Mouse (Mus musculus) right cerebral cortex, postnatal 4 days (tissue): ENCODE data around the gene Rpl37.
"Not testable (repeated sequence)": the region's sequence is repeated elsewhere in the genome, so short reads cannot be mapped to it uniquely, and the experiment has no call there.

Experiments used
- DNase-seq: peaks from one replicate; pipeline ENCODE4 v3.0.0-alpha.2; 2022

The Rpl37 gene

GRCm38 (mm10) chr15:5127487-5127886, 11.0 kb downstream of the Rpl37 start:
- DNase-seq: no peak

DNA sequence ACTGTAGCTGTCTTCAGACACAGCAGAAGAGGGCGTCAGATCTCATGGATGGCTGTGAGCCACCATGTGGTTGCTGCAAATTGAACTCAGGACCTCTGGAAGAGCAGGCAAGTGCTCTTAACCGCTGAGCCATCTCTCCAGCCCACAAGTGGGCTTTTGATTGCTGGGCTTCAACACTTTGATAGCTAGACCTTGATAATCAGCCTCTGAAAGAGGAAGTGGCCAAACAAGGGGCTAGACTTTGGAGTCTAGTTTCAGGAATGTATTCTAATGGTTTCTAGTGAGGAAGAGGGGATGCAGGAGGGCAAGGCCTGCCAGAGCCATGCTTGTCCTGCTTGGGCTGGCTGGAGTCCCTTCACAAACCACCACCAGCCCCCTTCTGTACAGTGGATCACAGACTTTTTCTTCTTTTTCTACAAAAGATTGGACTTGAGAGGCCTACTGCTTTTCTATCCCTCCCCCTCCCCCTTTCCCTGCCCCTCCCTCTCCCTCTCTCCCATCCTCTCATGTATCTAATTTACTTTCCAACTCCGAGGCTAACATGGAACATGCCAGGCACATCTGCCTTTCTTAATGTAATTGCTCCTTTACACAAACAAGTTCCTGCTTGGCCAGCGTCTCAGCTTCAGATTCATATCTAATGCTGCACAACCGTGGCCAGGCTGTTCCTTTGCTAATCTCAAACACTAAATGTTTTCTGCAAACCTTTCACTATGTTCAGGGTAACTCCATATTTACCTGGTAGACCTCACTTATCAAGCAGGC, 11.9 kb downstream of the Rpl37 start:
- DNase-seq: no peak

DNA sequence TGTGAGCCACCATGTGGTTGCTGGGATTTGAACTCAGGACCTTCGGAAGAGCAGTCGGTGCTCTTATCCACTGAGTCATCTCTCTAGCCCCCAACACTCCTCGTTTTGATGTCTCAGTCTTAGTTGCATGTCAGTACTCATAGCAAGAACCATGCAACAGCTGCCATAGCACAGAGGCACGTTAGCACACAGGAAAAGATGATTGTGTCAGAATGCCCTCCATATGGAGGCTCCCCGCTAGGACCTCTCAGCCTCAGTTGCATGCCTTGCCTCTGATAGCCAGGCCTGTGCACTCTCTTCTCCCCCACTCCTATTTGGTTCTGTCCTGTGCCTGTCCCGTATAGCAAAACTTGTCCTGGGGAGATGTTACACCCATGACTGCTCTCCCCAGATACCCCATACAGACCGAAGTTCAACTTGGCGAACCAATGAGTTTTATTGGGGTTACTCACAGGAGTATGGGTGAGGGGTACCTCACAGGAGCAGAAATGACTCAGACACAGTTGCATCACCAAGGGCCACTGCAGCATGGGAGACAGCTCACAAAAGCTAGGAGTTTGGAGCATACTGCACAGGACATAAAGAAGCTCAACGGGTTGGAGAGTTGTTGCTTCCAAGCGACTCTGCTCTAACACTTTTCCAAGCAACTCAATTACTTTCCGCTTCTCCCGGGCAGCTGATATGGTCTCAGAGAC, 12.8 kb downstream of the Rpl37 start:
- DNase-seq: no peak

DNA sequence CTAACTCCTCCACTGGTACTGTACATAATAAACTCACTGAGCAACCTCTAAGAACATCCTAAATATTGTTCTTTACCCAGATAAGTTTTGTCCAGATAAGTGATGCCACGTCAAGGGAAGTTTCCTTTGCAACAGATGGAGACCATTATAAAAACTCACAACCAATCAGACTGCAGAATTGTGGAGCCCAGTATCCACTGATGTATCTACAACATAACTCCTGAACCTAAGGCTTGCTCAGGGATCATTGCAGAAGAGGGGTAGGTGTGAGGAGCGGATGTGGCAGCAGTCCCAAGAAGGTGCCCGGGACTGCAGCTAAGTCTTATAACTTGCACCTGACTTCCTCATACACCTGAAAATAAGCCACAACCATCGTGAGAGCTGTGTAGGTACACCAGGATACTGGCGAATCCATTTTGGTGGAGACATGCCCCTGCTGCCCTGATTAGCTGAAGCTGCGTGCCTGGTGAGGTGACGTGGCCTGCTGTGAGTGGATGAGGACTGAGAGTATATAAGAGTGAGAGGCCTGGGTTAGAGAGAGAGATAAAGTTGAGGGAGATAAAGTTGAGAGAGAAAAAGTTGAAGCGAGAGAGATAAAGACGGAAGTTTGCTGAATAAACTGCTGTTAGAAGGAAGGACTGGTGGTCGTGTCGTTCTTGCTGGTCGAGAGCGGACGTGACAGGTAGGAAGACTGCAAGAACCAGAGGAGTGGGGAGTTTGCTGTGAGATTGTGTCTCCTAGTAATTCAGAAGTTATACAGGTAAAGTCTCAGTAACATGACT, 14.6 kb downstream of the Rpl37 start:
- not testable (repeated sequence) for DNase-seq

DNA sequence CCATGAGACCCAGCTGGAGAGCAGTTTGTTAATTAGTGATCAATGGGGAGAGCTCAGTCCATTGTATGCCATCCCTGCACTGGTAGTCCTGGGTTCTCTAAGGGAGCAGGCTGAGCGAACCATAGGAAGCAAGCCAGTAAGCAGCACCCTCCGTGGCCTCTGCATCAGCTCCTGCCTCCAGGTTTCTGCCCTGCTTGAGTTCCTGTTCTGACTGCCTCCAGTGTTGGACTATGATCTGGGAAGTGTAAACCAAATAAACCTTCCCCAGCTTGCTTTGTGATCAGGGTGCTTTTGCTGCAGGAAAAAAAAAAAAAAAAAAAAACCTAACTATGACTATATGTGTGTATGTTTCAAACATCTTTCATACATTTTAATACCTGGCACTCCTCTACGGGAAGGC, 16.9 kb downstream of the Rpl37 start:
- no peak for DNase-seq

DNA sequence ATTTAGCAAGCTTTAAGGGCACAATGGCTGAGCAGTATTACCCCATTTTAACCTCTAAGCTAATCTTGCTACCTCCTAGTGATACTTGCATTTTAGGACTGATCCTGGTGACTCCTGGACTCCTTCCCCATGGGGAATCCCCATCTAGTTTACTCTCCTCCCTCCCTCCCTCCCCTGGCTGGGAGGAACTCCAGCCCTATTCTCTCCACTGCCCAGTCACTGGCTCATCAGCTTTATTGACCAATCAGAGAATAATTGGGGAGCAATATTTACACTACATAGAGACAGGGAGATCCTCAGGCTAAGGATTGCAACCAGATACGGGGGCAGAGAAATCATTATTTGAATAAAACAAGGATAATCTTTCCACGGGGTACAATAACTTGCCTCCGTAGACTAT, 17.7 kb downstream of the Rpl37 start:
- DNase-seq: no peak

DNA sequence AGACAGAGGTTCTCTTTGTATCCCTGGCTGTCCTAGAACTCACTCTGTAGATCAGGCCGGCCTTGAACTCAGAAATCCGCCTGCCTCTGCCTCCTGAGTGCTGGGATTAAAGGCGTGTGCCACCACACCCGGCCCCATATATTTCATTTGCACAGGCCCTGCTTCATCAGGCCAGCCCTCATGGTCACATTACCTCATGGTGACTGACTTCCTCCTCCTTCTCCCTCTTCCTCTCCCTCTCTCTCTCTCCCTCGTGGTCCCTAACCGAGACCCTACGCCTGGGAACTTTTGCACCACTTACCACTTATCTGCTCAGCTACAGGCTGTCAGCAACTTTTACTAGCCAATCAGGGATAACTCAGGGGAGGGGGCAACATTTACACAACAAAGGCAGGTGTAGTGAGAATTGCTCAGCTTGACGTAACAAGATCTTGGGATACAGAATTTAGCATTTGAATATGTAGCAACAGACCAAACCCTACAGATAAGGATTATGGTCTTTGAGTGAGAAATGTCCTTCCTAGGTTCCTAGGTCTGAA, 18.6 kb downstream of the Rpl37 start:
- DNase-seq: no peak

- peak; percentile 35 for DNase-seq
Measured at GRCm38 (mm10) chr15:5138021-5138856, 21.8 kb downstream of the Rpl37 start.

DNA sequence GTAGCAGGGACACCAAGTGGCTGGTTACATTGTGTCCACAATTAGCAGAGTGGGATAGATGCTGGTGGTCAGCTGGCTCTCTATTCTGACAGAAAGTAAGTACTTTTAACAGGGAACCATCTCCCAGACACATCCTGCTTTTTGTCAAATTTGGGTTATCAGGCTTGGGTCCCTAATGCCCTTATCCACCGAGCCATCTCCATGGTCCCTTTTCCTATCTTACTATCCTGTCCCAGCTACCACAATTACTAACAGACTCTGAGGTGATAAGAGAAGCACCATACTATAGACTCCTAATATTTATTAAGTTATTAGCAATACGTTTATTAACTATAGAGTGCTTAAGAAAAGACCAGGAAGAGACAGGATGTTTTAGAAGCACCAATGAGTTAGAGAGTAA, 22.9 kb downstream of the Rpl37 start:
- DNase-seq: no peak

DNA sequence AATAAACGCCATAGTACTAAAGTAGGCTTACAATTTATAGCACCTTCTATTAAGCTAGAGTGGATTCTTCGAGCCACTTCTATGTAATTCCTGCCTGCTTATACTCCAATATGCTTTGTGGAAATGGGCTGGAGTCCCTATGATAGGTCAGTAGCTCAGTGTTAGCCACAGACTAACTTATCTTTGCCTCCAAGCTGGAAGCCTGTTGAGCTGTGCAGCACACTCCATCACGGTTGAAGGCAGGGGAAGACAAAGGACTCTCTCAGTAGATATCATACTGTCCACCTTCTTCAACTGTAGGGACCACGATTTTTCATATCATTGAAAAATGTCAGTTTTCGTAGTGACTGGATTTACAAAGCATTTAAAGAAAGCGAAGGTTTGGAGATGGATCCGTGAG, 23.4 kb downstream of the Rpl37 start:
- no peak for DNase-seq

GRCm38 (mm10) chr15:5140357-5140756, 23.9 kb downstream of the Rpl37 start:
- no peak for DNase-seq

DNA sequence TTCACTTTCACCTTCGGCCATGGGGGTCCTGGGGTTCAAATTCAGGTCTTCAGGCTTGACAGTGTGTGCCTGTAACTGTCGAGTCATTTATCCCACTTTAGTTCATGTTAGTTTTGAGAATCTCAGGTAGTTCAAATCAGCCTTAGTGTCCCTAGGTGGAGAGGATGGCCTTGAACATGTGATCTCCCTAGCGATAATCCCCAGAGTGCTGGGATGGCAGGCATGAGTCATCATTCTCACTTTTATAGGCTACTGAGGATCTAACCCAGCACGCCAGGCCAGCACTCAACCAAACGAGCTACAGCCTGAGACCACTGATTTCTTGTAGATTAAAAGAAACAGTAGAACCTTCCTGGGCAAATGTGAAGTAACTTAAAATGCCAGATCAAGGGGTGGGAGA, 25.6 kb downstream of the Rpl37 start:
- no peak for DNase-seq

DNA sequence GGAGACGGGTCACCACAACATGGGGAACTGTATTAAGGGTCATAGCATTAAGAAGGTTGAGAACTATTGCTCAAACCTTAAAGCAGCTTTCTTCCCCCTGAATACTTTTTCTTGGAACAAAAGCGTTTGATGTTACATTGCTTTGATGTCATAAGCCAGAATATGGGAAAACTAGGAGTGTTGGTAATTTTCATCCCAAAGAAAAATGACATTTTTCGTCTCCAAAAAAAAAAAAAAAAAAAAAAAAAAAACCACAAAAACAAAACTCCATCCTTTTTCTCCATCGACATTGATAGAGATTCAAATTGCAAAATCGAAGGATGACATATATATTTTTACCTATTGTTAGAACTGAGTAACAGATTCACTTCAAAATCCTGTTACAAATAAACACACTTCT, 26.3 kb downstream of the Rpl37 start:
- no peak for DNase-seq

GRCm38 (mm10) chr15:5143361-5144020, 27.0 kb downstream of the Rpl37 start, which contains the start of gene Prkaa1:
Gene Prkaa1, plus strand, starts transcription at chr15:5143861.
- peak; percentile 82 for DNase-seq

GRCm38 (mm10) chr15:5144021-5144778, 27.8 kb downstream of the Rpl37 start:
- DNase-seq: peak; percentile 81

- DNase-seq: no peak
Measured at GRCm38 (mm10) chr15:5145196-5145945, 28.9 kb downstream of the Rpl37 start.

- no peak for DNase-seq
Measured at GRCm38 (mm10) chr15:5149187-5149586, 32.7 kb downstream of the Rpl37 start.

GRCm38 (mm10) chr15:5152171-5152570, 35.7 kb downstream of the Rpl37 start:
- no peak for DNase-seq

- no peak for DNase-seq
Measured at GRCm38 (mm10) chr15:5154621-5155020, 38.2 kb downstream of the Rpl37 start.

DNA sequence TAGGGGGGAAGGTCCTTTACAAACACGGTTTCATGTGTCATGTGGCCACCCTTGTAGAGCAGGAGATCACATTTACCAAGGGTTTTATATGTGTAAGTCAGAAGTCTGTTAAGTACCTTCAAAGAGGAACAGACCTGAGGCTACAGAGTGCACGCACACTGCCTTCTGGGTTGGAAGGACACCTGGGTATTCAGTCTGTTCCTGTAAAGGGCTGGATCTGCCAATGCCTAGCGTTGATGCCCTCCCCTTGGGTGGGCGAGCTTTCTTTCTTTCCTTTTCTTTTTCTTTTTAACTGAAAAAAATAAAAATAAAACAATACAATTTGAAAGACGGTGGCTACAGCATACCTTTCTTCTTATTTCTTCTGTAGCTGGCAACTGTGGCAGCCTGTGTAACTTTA, 38.6 kb downstream of the Rpl37 start:
- DNase-seq: no peak
